Mouse (Mus musculus) forebrain, postnatal 0 days (tissue): ENCODE results near the gene Gm20425. TPM values are rescaled to one million over a fixed set of nuclear protein-coding genes. Genes with fewer than 3 reads are reported as not detected.

Source experiments
- ATAC-seq: fragments of 200-750 bp; cut with Nextera tagmentation; 2 replicates; pipeline ENCODE4 v1.8.0; 2017; ENCODE audit warnings: mild to moderate bottlenecking, moderate library complexity
- DNase-seq: peaks from one replicate; pipeline ENCODE4 v3.0.0-alpha.2; 2015
- H3K27ac ChIP-seq: fragments of 300-500 bp; sonication (generic); 2 replicates; pipeline ENCODE4 v1.5.1; 2014; ENCODE audit warnings: low read depth, mild to moderate bottlenecking, antibody characterized with exemption, low read length, moderate library complexity, mixed read lengths
- H3K27me3 ChIP-seq: fragments of 300-500 bp; sonication (generic); 2 replicates; pipeline ENCODE4 v1.6.1; 2014; ENCODE audit warnings: mild to moderate bottlenecking, low read length, mixed read lengths; ENCODE audit not compliant: insufficient read depth
- H3K36me3 ChIP-seq: fragments of 300-500 bp; sonication (generic); 2 replicates; pipeline ENCODE4 v1.6.1; 2014; ENCODE audit warnings: mild to moderate bottlenecking, moderate library complexity; ENCODE audit not compliant: insufficient read depth
- H3K4me1 ChIP-seq: fragments of 300-500 bp; sonication (generic); 2 replicates; pipeline ENCODE4 v1.6.1; 2014; ENCODE audit warnings: antibody characterized with exemption; ENCODE audit not compliant: insufficient read depth
- H3K4me2 ChIP-seq: fragments of 300-500 bp; sonication (generic); 2 replicates; pipeline ENCODE4 v1.6.1; 2014; ENCODE audit warnings: low read depth, mild to moderate bottlenecking, moderate library complexity
- H3K4me3 ChIP-seq: fragments of 300-500 bp; sonication (generic); 2 replicates; pipeline ENCODE4 v1.5.1; 2014; ENCODE audit warnings: low read depth, low read length, mixed read lengths
- H3K9ac ChIP-seq: fragments of 300-500 bp; sonication (generic); 2 replicates; pipeline ENCODE4 v1.6.1; 2014; ENCODE audit warnings: mild to moderate bottlenecking
- H3K9me3 ChIP-seq: fragments of 300-500 bp; sonication (generic); 2 replicates; pipeline ENCODE4 v1.6.1; 2016; ENCODE audit warnings: low read length
- CTCF ChIP-seq: sonication (generic); IDR thresholded peaks from 2 replicates; pipeline ENCODE4 v1.5.1; 2016; ENCODE audit warnings: antibody characterized with exemption, control low read depth, low read depth
- WGBS: fragments of 180-500 bp; shearing (Covaris S2); extraction: QIAGEN DNeasy Blood & Tissue Kit; methylation state at CpG from one replicate; pipeline ENCODE4 v1.1.7; 2014; 5-methylcytosine and 5-hydroxymethylcytosine counted together
- polyA plus RNA-seq: library from polyadenylated mRNA; unstranded; fragments of >200 nt; fragmentation: Nextera tagmentation; extraction: Ambion mirVana; gene quantifications from 2 replicates; pipeline ENCODE4 v1.2.1, GENCODE M21; 2015
- total RNA-seq: library from RNA; depleted of rRNA; stranded (reverse); fragments of >200 nt; gene quantifications from 2 replicates; pipeline ENCODE4 v1.2.3, GENCODE M21; 2014

The Gm20425 gene
- total and polyA plus RNA-seq, 2 experiments from 2014 or later = 3.7 TPM; not detected in 1

DNA sequence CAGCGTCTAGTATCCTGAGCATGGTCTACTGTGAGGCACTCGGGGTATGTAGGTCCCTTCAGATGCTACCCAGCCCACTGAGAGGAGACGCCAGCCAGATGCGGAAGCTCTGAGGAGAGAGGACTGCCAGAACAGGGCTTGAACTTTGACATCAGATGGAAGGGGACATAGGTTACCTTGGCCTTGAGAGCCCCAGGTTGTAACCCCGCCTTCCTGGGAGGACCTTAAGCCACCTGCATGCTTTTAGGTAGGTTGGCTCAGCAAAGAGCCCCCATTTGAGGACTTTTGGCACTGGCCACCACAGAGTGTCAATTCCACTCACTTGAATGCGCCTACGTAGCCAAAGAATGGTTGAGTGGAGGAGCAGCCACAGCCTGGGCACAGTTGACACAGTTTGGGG lies 5.4 kb downstream of the Gm20425 start:
- TF ChIP-seq CTCF = no peak
- no peak overlapping the region for H3K4me2 ChIP-seq
- no peaks in the 10 kb centered on the region for H3K9me3 ChIP-seq
- H3K4me1 ChIP-seq = no peaks in the 10 kb centered on the region
- no peaks in the 10 kb centered on the region for H3K36me3 ChIP-seq
- DNase-seq = no peak
- 95% methylated on average over 7 of the region's 7 CpGs for WGBS
- no peak overlapping the region for H3K9ac ChIP-seq
- H3K27me3 ChIP-seq = no peaks in the 10 kb centered on the region
- no peak overlapping the region for H3K4me3 ChIP-seq
- H3K27ac ChIP-seq = no peak overlapping the region
- ATAC-seq = no peak

DNA sequence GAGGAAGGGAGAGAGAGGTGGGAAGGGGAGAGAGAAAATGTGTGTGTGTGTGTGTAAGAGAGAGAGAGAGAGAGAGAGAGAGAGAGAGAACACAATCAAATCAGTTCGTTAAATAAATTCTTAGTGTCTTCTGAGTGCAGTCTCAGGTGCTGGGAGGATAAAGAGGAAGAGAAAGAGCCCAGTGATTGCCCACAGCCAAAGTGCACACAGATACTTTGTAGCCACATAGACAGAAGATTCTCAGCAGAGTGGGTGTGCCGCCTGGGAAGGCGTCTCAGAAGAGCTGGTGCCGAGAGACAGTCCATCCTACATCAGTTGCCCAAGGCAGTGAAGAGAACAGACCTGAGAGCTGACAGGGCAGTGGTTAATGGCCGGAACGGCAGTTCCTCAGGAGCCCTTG lies 15.8 kb downstream of the Gm20425 start:
- Histone ChIP-seq H3K4me3 (no peak overlapping the region), H3K9ac (no peak overlapping the region), H3K9me3 (no peaks in the 10 kb centered on the region), H3K4me2 (no peak overlapping the region), H3K27ac (no peak overlapping the region), H3K27me3 (no peaks in the 10 kb centered on the region), H3K36me3 (no peaks in the 10 kb centered on the region), H3K4me1 (no peaks in the 10 kb centered on the region)
- TF ChIP-seq CTCF = no peak
- DNase-seq (no peak), ATAC-seq (no peak)
- WGBS = 77% methylated on average over 6 of the region's 6 CpGs

DNA sequence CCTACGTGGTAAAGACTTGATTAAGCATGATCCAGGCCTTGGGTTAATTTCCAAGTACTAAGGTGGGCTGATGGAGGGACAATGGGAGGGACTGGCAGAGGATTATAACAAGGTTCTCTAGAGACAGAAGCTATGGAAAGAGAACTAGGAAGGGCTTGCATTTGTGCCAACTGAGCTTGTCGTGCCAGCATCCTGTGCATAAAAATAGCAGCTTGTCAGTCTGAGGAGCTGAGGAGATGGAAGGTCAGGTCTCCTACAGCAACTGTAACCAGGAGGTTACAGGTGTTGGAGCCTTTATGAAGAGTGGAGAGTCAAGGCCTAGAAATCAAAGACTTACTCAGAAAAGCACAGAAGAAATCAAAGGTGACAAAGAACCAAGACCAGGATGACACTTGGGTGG lies 16.5 kb downstream of the Gm20425 start:
- Histone ChIP-seq H3K4me1 (no peaks in the 10 kb centered on the region), H3K27me3 (no peaks in the 10 kb centered on the region), H3K9me3 (no peaks in the 10 kb centered on the region), H3K36me3 (no peaks in the 10 kb centered on the region), H3K27ac (no peak overlapping the region), H3K4me2 (no peak overlapping the region), H3K9ac (no peak overlapping the region), H3K4me3 (no peak overlapping the region)
- DNase-seq (no peak), ATAC-seq (no peak)
- TF ChIP-seq CTCF = no peak
- 34% methylated on average over 2 of the region's 2 CpGs for WGBS

DNA sequence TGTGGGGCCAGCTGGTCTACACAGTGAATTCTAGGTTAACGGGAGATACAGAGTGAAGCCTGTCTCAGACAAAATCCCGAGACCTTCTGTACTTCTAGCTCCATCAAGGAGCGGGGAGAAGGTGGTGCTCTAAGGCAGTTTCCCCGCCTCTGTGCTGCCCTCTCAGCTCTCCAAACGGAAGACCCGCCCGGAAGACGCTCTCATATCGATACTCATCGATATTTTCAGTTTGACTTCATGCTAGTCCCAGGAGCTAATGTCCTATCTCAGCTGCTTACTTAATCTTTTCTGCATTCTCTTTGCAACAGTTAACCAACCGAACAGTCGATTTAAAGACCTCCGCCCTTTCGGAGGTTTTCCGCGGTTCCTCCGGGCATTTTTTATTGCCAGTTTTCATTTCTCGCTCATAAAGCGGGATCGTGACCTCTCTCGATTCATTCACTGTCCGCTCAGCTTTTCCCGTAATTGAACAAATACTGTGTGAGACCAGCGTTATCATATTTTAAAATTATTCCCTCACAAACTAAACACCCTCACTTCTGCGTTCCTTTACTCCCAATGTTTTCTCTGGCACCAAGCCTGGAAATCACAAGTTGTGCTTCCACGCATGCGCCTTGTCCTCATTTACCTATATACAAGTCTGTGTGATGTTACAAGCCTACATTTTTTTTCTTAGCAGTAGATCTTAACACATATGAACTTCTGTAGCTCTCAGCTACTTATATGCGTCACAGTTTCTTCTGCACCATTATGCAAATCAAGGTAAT lies 17.3 kb downstream of the Gm20425 start:
- Histone ChIP-seq H3K4me1 (no peaks in the 10 kb centered on the region), H3K9ac (no peak overlapping the region), H3K27me3 (no peaks in the 10 kb centered on the region), H3K4me3 (no peak overlapping the region), H3K9me3 (no peaks in the 10 kb centered on the region), H3K36me3 (no peaks in the 10 kb centered on the region), H3K4me2 (no peak overlapping the region), H3K27ac (no peak overlapping the region)
- peak; percentile 65 for DNase-seq
- no peak for ATAC-seq
- WGBS = 73% methylated on average over 28 of the region's 28 CpGs
- TF ChIP-seq CTCF = no peak

DNA sequence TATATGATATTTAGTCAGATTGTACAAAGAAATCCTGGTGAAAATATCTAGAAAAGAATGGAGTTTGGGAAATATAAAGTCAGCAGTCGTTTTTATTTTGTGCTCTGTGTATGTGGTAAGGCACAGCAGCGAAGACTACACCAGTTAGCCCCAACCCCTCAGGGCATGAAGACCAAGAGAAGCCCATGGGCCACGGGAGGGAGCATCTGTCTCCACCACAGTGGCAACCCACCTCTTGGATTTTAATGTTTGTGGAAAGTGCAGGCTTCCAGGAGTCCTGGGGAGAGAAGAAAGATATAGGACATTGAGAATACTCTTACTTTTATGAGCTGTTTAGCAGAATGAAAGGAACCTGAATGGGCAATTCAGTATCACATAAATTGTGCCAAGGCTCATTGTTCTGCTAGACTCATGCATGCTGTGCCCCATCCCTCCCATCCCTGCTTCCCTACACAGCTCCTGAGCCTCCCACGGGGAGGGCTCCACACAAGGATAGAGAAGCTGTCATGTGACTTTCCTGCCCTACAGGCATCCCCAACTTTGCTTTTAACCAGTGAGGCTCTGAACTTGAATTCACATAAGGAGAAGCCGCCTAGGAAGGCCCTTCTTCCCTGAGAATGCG lies 21.2 kb downstream of the Gm20425 start:
- H3K9ac ChIP-seq = no peak overlapping the region
- DNase-seq = no peak
- H3K27ac ChIP-seq = no peak overlapping the region
- WGBS = 41% methylated on average over 6 of the region's 6 CpGs
- H3K9me3 ChIP-seq = no peaks in the 10 kb centered on the region
- H3K36me3 ChIP-seq = no peaks in the 10 kb centered on the region
- ATAC-seq = no peak
- H3K4me3 ChIP-seq = no peak overlapping the region
- no peaks in the 10 kb centered on the region for H3K27me3 ChIP-seq
- no peak overlapping the region for H3K4me2 ChIP-seq
- no peak for TF ChIP-seq CTCF
- H3K4me1 ChIP-seq = no peaks in the 10 kb centered on the region

DNA sequence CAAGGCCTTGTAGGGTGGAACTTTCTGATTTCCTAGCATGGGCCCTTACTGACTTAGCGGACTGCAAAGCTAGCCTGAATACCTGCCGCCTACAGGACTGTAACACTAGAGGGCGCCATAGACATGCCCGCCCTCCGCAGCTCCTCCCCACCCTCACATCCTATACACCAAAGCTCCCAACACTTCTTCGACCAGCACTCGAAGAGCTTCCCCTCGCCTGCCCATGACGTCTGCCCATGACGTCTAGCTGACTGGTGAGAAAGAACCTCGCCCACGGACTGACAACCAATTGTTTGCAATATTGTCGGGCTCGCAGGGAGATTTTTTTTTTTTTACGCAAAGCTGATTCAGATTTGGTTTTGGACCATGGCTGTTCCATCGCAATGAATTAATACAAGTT lies 22.3 kb downstream of the Gm20425 start:
- Histone ChIP-seq H3K27me3 (no peaks in the 10 kb centered on the region), H3K4me1 (no peaks in the 10 kb centered on the region), H3K9me3 (no peaks in the 10 kb centered on the region), H3K27ac (no peak overlapping the region), H3K36me3 (no peaks in the 10 kb centered on the region), H3K4me2 (peak overlapping the region; percentile 37), H3K9ac (no peak overlapping the region), H3K4me3 (peak overlapping the region; percentile 16; the same call in 1 of the 2 replicates)
- TF ChIP-seq CTCF = peak; percentile 85
- peak; percentile 81 for DNase-seq
- WGBS = 7% methylated on average over 16 of the region's 16 CpGs
- peak; percentile 87 for ATAC-seq

DNA sequence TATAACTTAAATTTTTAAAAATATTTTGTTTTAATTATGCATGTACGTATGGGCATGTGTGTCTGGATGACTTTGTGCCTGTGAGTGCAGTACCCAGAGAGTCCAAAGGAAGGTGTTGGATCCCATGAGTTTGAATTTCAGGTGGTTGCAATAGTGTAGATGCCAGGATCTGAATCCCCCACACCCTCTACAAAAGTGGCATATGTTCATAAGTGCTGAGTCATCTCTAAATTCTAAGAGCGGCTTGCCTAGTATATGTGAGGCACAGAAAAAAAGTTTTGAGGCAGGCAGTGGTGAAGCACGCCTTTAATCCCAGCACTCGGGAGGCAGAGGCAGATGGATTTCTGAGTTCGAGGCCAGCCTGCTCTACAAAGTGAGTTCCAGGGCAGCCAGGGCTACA lies 24.3 kb downstream of the Gm20425 start:
- Histone ChIP-seq H3K27ac (no peak overlapping the region), H3K9ac (no peak overlapping the region), H3K4me2 (no peak overlapping the region), H3K4me3 (no peak overlapping the region), H3K9me3 (no peaks in the 10 kb centered on the region), H3K4me1 (peaks cover 5% of the 10 kb centered on the region; the same call in 1 of the 2 replicates), H3K36me3 (no peaks in the 10 kb centered on the region), H3K27me3 (no peaks in the 10 kb centered on the region)
- TF ChIP-seq CTCF = no peak
- 92% methylated on average over 5 of the region's 5 CpGs for WGBS
- ATAC-seq (no peak), DNase-seq (no peak)
